21 mouse cellular contexts compared by ENCODE assay signal in the genomic region with DNA sequence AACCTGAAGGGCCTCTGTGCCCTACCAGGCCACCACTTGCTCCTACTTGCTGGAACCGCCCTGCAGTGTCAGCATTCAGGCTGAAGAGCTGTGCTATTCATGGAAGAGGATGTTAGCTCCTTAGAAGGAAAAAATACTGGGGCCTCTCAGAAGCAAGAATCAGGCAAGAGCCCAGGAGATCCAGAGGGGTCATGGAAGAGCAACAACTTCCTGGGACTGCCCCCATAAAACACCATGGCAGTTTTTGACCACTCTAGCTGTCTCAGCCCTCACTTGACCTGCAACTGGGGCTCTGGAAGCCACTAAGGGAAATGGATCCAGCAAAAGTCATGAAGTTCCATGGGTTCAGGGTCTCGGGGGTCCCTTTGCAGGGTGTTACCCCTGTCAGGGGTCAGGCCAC. TPM values are rescaled to one million over a fixed set of nuclear protein-coding genes. Genes with fewer than 3 reads are reported as not detected.
DNase-seq lines count a peak whose midpoint lies in the region; ATAC-seq and TF ChIP-seq lines count a peak whose summit lies in the region.
"Had no signal": no experiment of that assay in that cellular context is flagged by ENCODE, and none has a peak within 500 bp of the region (broad histone marks: within the 10 kb centered on the region; RNA-seq: fewer than 3 reads in every experiment).

No protein-coding gene starts in this region.

- H3K27me3 ChIP-seq in heart, embryonic 12.5 days (replicated peaks), result no peaks in the 10 kb centered on the region
- no peaks in the 10 kb centered on the region for H3K27me3 ChIP-seq in kidney, embryonic 16.5 days (ENCODE audit: insufficient read depth, low read length)
- H3K27me3 ChIP-seq in E14TG2a.4 (ENCODE audit: insufficient read depth, low read length), result no peaks in the 10 kb centered on the region
- H3K27me3 ChIP-seq: hindbrain, embryonic 15.5 days; intestine, embryonic 15.5 days; liver, embryonic 12.5 days; Patski had no signal

- TF ChIP-seq CTCF in E14TG2a.4 (conservative IDR thresholded peaks at IDR 0.05; ENCODE audit: low read length), result no peak

- 70% methylated on average over 2 of the region's 2 CpGs for WGBS in heart, embryonic 12.5 days
- WGBS in kidney, embryonic 16.5 days, result 71% methylated on average over 2 of the region's 2 CpGs
- WGBS in macrophage (ENCODE audit: missing documents), result 88% methylated on average over 2 of the region's 2 CpGs

- no peak overlapping the region for H3K4me3 ChIP-seq in heart, embryonic 12.5 days
- H3K4me3 ChIP-seq in kidney, embryonic 16.5 days (ENCODE audit: low read length), result no peak overlapping the region
- H3K4me3 ChIP-seq in E14TG2a.4 (replicated peaks; ENCODE audit: low read length) (peak overlapping the region; percentile 59; the same call in 1 of the 2 replicates), macrophage (ENCODE audit: inconsistent target) (no peak overlapping the region)
- H3K4me3 ChIP-seq: heart, embryonic 10.5 days; hindbrain, embryonic 15.5 days; intestine, embryonic 15.5 days; layer of hippocampus, adult 2 months; liver, embryonic 12.5 days had no signal

- no peak overlapping the region for H3K4me2 ChIP-seq in heart, embryonic 12.5 days
- H3K4me2 ChIP-seq in kidney, embryonic 16.5 days (replicated peaks; ENCODE audit: low read depth, low read length), result no peak overlapping the region
- H3K4me2 ChIP-seq: hindbrain, embryonic 15.5 days; intestine, embryonic 15.5 days; liver, embryonic 12.5 days had no signal

- H3K4me1 ChIP-seq in heart, embryonic 12.5 days (replicated peaks), result 0 out of 2 replicates have a peak, but pooled peaks cover 9% of the 10 kb centered on the region
- H3K4me1 ChIP-seq in kidney, embryonic 16.5 days (ENCODE audit: insufficient read depth, low read length), result no peaks in the 10 kb centered on the region
- peaks cover 57% of the 10 kb centered on the region for H3K4me1 ChIP-seq in E14TG2a.4 (replicated peaks; ENCODE audit: low read depth, low read length)
- H3K4me1 ChIP-seq: intestine, embryonic 15.5 days had no signal

- ATAC-seq in heart, embryonic 12.5 days (ENCODE audit: insufficient number of reproducible peaks, low FRiP score), result no peak
- ATAC-seq in kidney, embryonic 16.5 days (ENCODE audit: low FRiP score, low TSS enrichment), result no peak
- ATAC-seq: liver, embryonic 12.5 days; Patski had no signal

- no peaks in the 10 kb centered on the region for H3K9me3 ChIP-seq in heart, embryonic 12.5 days (replicated peaks)
- H3K9me3 ChIP-seq in kidney, embryonic 16.5 days (ENCODE audit: low read length), result no peaks in the 10 kb centered on the region
- H3K9me3 ChIP-seq in E14TG2a.4 (ENCODE audit: low read length), result peaks cover 10% of the 10 kb centered on the region; the same call in 1 of the 2 replicates
- H3K9me3 ChIP-seq: heart, embryonic 10.5 days; hindbrain, embryonic 15.5 days; intestine, embryonic 15.5 days; liver, embryonic 12.5 days had no signal

- no peak overlapping the region for H3K27ac ChIP-seq in heart, embryonic 12.5 days (ENCODE audit: poor library complexity, severe bottlenecking)
- H3K27ac ChIP-seq in kidney, embryonic 16.5 days (ENCODE audit: low read length), result no peak overlapping the region
- H3K27ac ChIP-seq in macrophage, result peak overlapping the region; percentile 86
- H3K27ac ChIP-seq: heart, embryonic 10.5 days; intestine, embryonic 15.5 days; liver, embryonic 12.5 days had no signal

- peaks cover 44% of the 10 kb centered on the region; the same call in 1 of the 2 replicates for H3K79me2 ChIP-seq in macrophage (ENCODE audit: inconsistent target)

- no peak overlapping the region for H3K9ac ChIP-seq in heart, embryonic 12.5 days
- no peak overlapping the region for H3K9ac ChIP-seq in kidney, embryonic 16.5 days (replicated peaks; ENCODE audit: low read length)
- H3K9ac ChIP-seq: forebrain, postnatal 0 days; hindbrain, embryonic 15.5 days; intestine, embryonic 15.5 days; liver, embryonic 12.5 days had no signal

- peak; percentile 95 for DNase-seq in heart, adult 11 months
- DNase-seq in kidney, postnatal 14 days, result peak; percentile 40
- DNase-seq in urinary bladder, postnatal 14 days (ENCODE audit: low spot score), result no peak
- no peak for DNase-seq in Muller cell, postnatal 12 days (ENCODE audit: inconsistent ontology term)
- DNase-seq: adrenal gland, postnatal 36 days; cerebellum, adult 11 months; cerebellum, postnatal 14 days; forebrain, postnatal 0 days; gastrocnemius, postnatal 25 days; lung, adult 18-20 months; lung, postnatal 10 days had no signal

- H3K36me3 ChIP-seq in heart, embryonic 12.5 days, result no peaks in the 10 kb centered on the region
- no peaks in the 10 kb centered on the region for H3K36me3 ChIP-seq in kidney, embryonic 16.5 days (ENCODE audit: insufficient read depth, low read length)
- H3K36me3 ChIP-seq in E14TG2a.4 (ENCODE audit: insufficient read depth, low read length) (peaks cover 44% of the 10 kb centered on the region), macrophage (ENCODE audit: inconsistent target) (peaks cover 68% of the 10 kb centered on the region)
- H3K36me3 ChIP-seq: heart, embryonic 10.5 days; hindbrain, embryonic 15.5 days; intestine, embryonic 15.5 days had no signal

RNA-seq across cellular contexts. Expression of gene Vps13d, which starts 20.6 kb away (rescaled TPM):
- 7.6 and 9.5 TPM in 2 replicates for polyA plus RNA-seq in heart, embryonic 12.5 days (2016; fragmentation: Nextera tagmentation; extraction: Ambion mirVana)
- polyA plus RNA-seq in kidney, embryonic 16.5 days (2015; fragmentation: Nextera tagmentation; extraction: Ambion mirVana), result 10.5 and 10.6 TPM in 2 replicates
- total RNA-seq in macrophage (2018; cell fraction: chromatin; rRNA removed), result 100 to 1,000 TPM; 195 to 794 (median 326) TPM
- 10 to 100 TPM; 22.8 to 49.5 (median 35.7) TPM for total RNA-seq in macrophage (2018; cell fraction: cytosol; rRNA removed)
- 100 to 1,000 TPM in 16 of 26 experiments, 10 to 100 TPM in 10; 78.6 to 356 (median 119) TPM for total RNA-seq in macrophage (2018; cell fraction: nucleus; rRNA removed)
- 28.8 to 76.6 TPM (median 37.9 TPM) in 3 replicates for polyA plus RNA-seq in macrophage (2018)

RNA-seq across cellular contexts. Expression of gene Tnfrsf1b, which starts 31.3 kb away (rescaled TPM):
- polyA plus RNA-seq in heart, embryonic 12.5 days (2016; fragmentation: Nextera tagmentation; extraction: Ambion mirVana), result 3.8 and 4.1 TPM in 2 replicates
- polyA plus RNA-seq in kidney, embryonic 16.5 days (2015; fragmentation: Nextera tagmentation; extraction: Ambion mirVana), result 3.4 and 3.7 TPM in 2 replicates
- total RNA-seq in macrophage (2018; cell fraction: chromatin; rRNA removed), result 100 to 1,000 TPM; 113 to 961 (median 353) TPM
- total RNA-seq in macrophage (2018; cell fraction: cytosol; rRNA removed), result 1,000 to 10,000 TPM in 2 of 26 experiments, 100 to 1,000 TPM in 24; 241 to 1,186 (median 606) TPM
- total RNA-seq in macrophage (2018; cell fraction: nucleus; rRNA removed), result 1,000 to 10,000 TPM in 7 of 26 experiments, 100 to 1,000 TPM in 19; 164 to 1,820 (median 786) TPM
- 132 to 265 TPM (median 207 TPM) in 3 replicates for polyA plus RNA-seq in macrophage (2018)

Comparison
In these comparisons a context has a peak if more than half of its experiments do, and no peak if none do; other contexts are left out.
1. DNase-seq: peak in heart, adult 11 months (single experiment) and kidney, postnatal 14 days (single experiment); none in urinary bladder, postnatal 14 days (single experiment) and Muller cell, postnatal 12 days (single experiment).
2. RNA of gene Tnfrsf1b, which starts 31.3 kb away (polyA plus RNA-seq): 132 to 265 TPM in macrophage; 3.8 to 4.1 TPM in heart, embryonic 12.5 days and 3.4 to 3.7 TPM in kidney, embryonic 16.5 days; every median in the first group is over 10 times any median in the second.